Mouse (Mus musculus) lung, postnatal 0 days (tissue): Measurements from ENCODE around the gene Nucb1.

Experiments used
- CTCF ChIP-seq: IDR thresholded peaks from 2 replicates; pipeline ENCODE4 v1.5.1; 2016; ENCODE audit warnings: antibody characterized with exemption, mild to moderate bottlenecking
- EP300 ChIP-seq: IDR thresholded peaks from 2 replicates; pipeline ENCODE4 v1.6.1; 2016; ENCODE audit warnings: antibody characterized with exemption, mild to moderate bottlenecking, control low read depth

DNA sequence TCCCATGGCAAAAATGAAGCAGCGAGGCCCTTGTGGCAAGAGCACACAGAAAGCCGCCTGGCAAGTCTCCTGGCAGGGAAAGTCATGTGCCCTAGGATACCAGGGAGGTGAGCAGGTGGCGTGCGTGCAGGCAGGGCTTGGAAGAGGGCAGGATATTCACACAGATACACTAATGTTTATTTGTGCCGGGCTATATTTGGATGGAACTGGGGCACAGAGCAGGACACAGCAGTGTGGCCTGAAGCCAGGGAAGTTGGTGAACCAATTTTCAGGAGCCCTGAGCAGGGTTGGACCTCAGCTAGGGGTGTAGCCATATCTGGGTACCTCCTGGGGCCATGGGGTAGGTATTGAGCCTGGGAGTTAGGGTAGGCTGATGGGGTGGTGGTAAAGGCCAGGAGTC, 17.3 kb downstream of the Nucb1 start:
- TF ChIP-seq CTCF (no peak), EP300 (no peak)
